Mouse (Mus musculus) intestine, postnatal 0 days (tissue): ENCODE measurements at regions not wholly inside any gene's neighbourhood (a gene's known extent, or its start where the extent isn't known, plus 50 kb on each side); places are given as distances from the start of the nearest gene placed in this dataset.

Experiments used
- ATAC-seq: fragments of 200-750 bp; cut with Nextera tagmentation; 2 replicates; pipeline ENCODE4 v1.8.0; 2017; ENCODE audit warnings: mild to moderate bottlenecking, moderate TSS enrichment, moderate library complexity
- H3K27ac ChIP-seq: fragments of 300-500 bp; sonication (generic); 2 replicates; pipeline ENCODE4 v1.5.1; 2014; ENCODE audit warnings: mild to moderate bottlenecking, low read depth, low read length, moderate library complexity
- H3K27me3 ChIP-seq: fragments of 300-500 bp; sonication (generic); replicated peaks from 2 replicates; pipeline ENCODE4 v1.6.1; 2014; ENCODE audit warnings: low read length, mixed read lengths; ENCODE audit not compliant: control insufficient read depth, insufficient read depth
- H3K36me3 ChIP-seq: fragments of 300-500 bp; sonication (generic); 2 replicates; pipeline ENCODE4 v1.6.1; 2014; ENCODE audit warnings: mild to moderate bottlenecking, moderate library complexity; ENCODE audit not compliant: control insufficient read depth, insufficient read depth
- H3K4me1 ChIP-seq: fragments of 300-500 bp; sonication (generic); replicated peaks from 2 replicates; pipeline ENCODE4 v1.6.1; 2014; ENCODE audit warnings: antibody characterized with exemption, low read length, mixed read lengths; ENCODE audit not compliant: control insufficient read depth, insufficient read depth
- H3K4me2 ChIP-seq: fragments of 300-500 bp; sonication (generic); replicated peaks from 2 replicates; pipeline ENCODE4 v1.6.1; 2014; ENCODE audit warnings: low read depth, mild to moderate bottlenecking, moderate library complexity
- H3K4me3 ChIP-seq: fragments of 300-500 bp; sonication (generic); 2 replicates; pipeline ENCODE4 v1.5.1; 2014; ENCODE audit warnings: low read depth, low read length
- H3K9ac ChIP-seq: fragments of 300-500 bp; sonication (generic); 2 replicates; pipeline ENCODE4 v1.6.1; 2014; ENCODE audit warnings: mild to moderate bottlenecking, low read depth, low read length
- H3K9me3 ChIP-seq: fragments of 300-500 bp; sonication (generic); 2 replicates; pipeline ENCODE4 v1.6.1; 2016; ENCODE audit warnings: mixed run types; ENCODE audit not compliant: control insufficient read depth
- CTCF ChIP-seq: sonication (generic); IDR thresholded peaks from 2 replicates; pipeline ENCODE4 v1.5.1; 2016; ENCODE audit warnings: low read depth, mild to moderate bottlenecking, control low read depth, antibody characterized with exemption, moderate library complexity
- WGBS: fragments of 180-500 bp; shearing (Covaris S2); extraction: QIAGEN DNeasy Blood & Tissue Kit; methylation state at CpG from one replicate; pipeline ENCODE4 v1.1.7; 2014; 5-methylcytosine and 5-hydroxymethylcytosine counted together

DNA sequence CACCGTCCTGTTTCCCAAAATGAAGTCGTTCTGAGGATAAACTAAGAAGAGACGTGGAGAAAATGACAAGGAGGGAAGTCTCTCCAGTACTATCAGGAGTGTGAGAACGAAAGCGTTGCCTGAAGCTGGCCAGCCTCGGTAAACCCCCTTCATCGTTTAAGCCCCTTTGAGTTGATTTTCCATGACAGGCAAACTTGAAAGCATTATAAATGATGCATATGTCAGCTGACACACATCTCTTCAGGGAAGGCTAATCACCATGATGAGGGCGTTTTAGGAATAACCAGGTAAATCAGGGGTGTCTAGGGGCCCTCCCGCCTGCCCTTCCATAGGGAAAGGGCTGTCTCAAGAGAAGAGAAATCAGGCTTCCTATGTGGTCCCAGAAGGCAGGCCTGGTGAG is 328.4 kb downstream of the Gm49356 start:
- no peaks in the 10 kb centered on the region for H3K27me3 ChIP-seq
- H3K4me2 ChIP-seq, result no peak overlapping the region
- H3K9me3 ChIP-seq, result no peaks in the 10 kb centered on the region
- WGBS, result 85% methylated on average over 9 of the region's 9 CpGs
- H3K4me1 ChIP-seq, result no peaks in the 10 kb centered on the region
- TF ChIP-seq CTCF, result no peak
- no peak overlapping the region for H3K4me3 ChIP-seq
- H3K27ac ChIP-seq, result no peak overlapping the region
- H3K9ac ChIP-seq, result no peak overlapping the region
- no peaks in the 10 kb centered on the region for H3K36me3 ChIP-seq
- ATAC-seq, result no peak

DNA sequence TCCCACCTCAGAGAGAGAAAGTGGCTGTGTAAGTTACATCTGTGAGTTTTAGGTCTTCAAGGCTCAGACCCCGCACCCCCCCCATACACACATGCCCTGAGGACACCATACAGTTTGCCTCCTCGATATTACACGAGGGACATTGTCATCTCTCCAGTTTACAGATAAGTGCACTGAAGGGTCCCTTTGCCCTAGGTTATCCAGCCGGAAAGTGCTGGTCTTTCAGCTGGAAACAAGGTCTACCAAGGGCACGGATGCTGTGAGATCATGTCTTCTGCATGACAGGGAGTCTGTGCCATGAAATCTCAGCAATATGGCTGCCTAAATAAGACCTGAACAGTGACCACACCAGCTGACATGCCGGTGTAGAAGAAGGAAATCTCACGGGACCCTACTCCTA is 329.8 kb downstream of the Gm49356 start:
- Histone ChIP-seq H3K27me3 (no peaks in the 10 kb centered on the region), H3K27ac (no peak overlapping the region), H3K4me2 (no peak overlapping the region), H3K9me3 (no peaks in the 10 kb centered on the region), H3K9ac (no peak overlapping the region), H3K4me1 (no peaks in the 10 kb centered on the region), H3K4me3 (no peak overlapping the region), H3K36me3 (no peaks in the 10 kb centered on the region)
- ATAC-seq, result no peak
- TF ChIP-seq CTCF, result no peak
- WGBS, result 85% methylated on average over 7 of the region's 7 CpGs

DNA sequence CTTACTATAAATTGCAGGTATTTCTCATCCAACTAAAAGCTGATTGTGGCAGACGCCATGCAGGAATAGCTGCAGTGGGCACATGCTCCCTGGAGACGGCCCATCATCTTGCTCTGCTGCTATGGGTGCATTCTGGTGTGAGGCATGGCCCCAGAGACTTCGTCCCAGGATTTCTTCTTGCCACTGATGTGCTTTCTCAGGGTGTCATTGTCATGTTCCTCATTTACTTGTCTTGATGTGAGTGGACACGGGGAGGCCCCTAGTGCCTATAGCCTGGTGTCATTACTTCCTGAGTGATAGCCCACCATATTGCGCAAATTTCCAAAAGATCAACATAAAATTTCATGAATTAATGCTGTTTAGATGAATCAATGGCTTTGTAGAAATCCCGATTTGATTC is 336.5 kb downstream of the Gm49356 start:
- Histone ChIP-seq H3K4me3 (no peak overlapping the region), H3K9me3 (no peaks in the 10 kb centered on the region), H3K27me3 (no peaks in the 10 kb centered on the region), H3K27ac (no peak overlapping the region), H3K36me3 (no peaks in the 10 kb centered on the region), H3K4me2 (no peak overlapping the region), H3K9ac (no peak overlapping the region), H3K4me1 (no peaks in the 10 kb centered on the region)
- WGBS, result 88% methylated on average over 6 of the region's 6 CpGs
- no peak for ATAC-seq
- no peak for TF ChIP-seq CTCF

DNA sequence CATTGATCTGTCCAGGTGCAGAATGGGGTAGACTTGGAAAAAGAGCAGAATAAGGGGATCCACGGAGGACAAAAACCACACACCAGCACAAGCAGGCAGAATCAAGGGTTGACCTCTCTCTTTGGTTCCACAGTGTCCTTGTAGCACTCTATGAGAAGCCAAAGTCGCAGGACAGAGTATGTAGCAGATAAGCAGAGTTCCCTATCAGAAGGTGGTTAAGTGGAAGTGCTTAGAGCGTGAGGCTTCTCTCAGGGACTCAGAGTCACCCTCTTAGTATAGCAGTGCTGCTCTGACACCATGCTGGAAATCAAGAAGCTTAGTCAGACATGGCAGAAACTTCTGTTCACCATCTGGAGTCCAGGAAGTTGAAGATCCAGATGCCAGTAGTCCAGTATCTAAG is 338.2 kb downstream of the Gm49356 start:
- WGBS, result 66% methylated on average over 3 of the region's 3 CpGs
- TF ChIP-seq CTCF, result no peak
- Histone ChIP-seq H3K27me3 (no peaks in the 10 kb centered on the region), H3K9me3 (no peaks in the 10 kb centered on the region), H3K36me3 (no peaks in the 10 kb centered on the region), H3K4me3 (no peak overlapping the region), H3K4me1 (no peaks in the 10 kb centered on the region), H3K9ac (no peak overlapping the region), H3K27ac (no peak overlapping the region), H3K4me2 (no peak overlapping the region)
- ATAC-seq, result no peak

DNA sequence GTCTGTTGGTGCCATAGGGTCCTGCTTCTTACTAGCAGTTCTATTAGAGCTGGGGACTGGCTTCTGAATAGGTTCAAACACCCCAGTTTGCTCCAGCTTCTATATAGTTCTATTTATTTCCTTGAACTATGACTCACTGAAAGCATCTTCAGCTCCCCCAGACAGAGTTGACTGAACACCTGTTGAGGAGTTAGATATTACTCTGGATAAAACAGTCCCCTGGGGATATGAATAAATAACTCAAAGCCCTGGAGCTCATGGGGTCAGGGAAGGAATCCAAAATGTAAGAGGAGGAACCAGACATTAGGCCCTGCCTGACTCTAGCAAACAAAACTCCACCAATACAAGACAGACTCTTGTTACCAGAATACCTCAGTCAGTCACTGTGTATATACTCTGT is 341.4 kb downstream of the Gm49356 start:
- no peak overlapping the region for H3K4me3 ChIP-seq
- no peak for TF ChIP-seq CTCF

DNA sequence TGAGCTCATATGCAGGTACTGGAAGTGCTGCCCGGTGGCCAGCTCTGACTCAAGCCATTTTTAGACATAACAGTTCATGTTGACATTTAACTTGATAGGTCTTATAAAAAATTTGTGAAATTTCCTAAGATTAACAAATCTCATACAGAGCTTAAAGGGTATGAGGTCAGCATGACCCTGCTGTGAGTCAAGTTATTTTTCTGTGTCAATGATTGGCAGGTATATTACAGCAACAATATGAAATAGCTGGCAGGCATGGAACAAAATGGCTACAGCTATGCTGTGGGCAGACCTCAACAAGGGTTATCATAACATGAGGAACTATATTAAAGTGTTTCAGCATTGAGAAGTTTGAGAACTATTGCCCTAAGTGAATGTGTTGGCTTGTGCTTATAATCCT is 342.6 kb downstream of the Gm49356 start:
- no peak for TF ChIP-seq CTCF
- Histone ChIP-seq H3K4me2 (no peak overlapping the region), H3K4me3 (no peak overlapping the region), H3K36me3 (no peaks in the 10 kb centered on the region), H3K9ac (no peak overlapping the region), H3K4me1 (no peaks in the 10 kb centered on the region), H3K9me3 (no peaks in the 10 kb centered on the region), H3K27me3 (no peaks in the 10 kb centered on the region), H3K27ac (no peak overlapping the region)
- ATAC-seq, result no peak
- WGBS, result 79% methylated on average over 1 of the region's 1 CpGs

More for the DNA sequence above, 341.4 kb downstream of the Gm49356 start:
- no peaks in the 10 kb centered on the region for H3K9me3 ChIP-seq
- no peak overlapping the region for H3K9ac ChIP-seq
- no peaks in the 10 kb centered on the region for H3K4me1 ChIP-seq
- no peak overlapping the region for H3K4me2 ChIP-seq
- H3K27ac ChIP-seq, result no peak overlapping the region
- no peaks in the 10 kb centered on the region for H3K36me3 ChIP-seq
- no peaks in the 10 kb centered on the region for H3K27me3 ChIP-seq
- no peak for ATAC-seq

DNA sequence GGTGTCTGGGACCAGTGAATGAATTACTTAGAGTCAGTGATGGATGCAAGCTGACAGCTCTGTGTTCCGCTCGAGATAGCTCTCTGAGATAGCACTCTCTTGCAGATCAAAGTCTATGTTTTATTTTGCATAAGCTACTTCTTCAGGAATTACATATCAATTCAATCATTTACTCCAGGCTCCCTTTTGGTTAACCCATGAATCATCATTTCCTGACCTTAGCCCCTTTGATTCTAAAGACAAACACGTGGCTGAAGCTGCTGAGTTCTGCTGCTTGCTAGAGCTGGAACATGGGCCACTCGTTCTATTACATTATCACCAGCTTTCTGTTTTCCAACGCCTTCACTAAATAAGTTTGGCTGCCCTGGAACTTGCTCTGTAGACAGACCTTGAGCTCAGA is 343.2 kb downstream of the Gm49356 start:
- Histone ChIP-seq H3K9ac (no peak overlapping the region), H3K4me3 (no peak overlapping the region), H3K9me3 (no peaks in the 10 kb centered on the region), H3K27ac (0 out of 2 replicates have a peak overlapping the region, but pooled peaks have one; percentile 21), H3K4me2 (no peak overlapping the region), H3K27me3 (no peaks in the 10 kb centered on the region), H3K4me1 (no peaks in the 10 kb centered on the region), H3K36me3 (no peaks in the 10 kb centered on the region)
- ATAC-seq, result peak; percentile 61; the same call in 1 of the 2 replicates
- 48% methylated on average over 5 of the region's 5 CpGs for WGBS
- TF ChIP-seq CTCF, result no peak
